Mouse (Mus musculus): ENCODE data around the gene Camta1.

The Camta1 gene

GRCm38 (mm10) chr4:151422922-151423321 lies 438.8 kb downstream of the Camta1 start:
- no peak for DNase-seq

- DNase-seq: no peak
These were observed 439.3 kb downstream of the Camta1 start for GRCm38 (mm10) chr4:151422361-151422760.

- DNase-seq: no peak
These were observed 443.3 kb downstream of the Camta1 start for GRCm38 (mm10) chr4:151418344-151418875.

- DNase-seq: no peak
These were observed 445.9 kb downstream of the Camta1 start for GRCm38 (mm10) chr4:151415812-151416211.

GRCm38 (mm10) chr4:151415376-151415775 lies 446.3 kb downstream of the Camta1 start:
- no peak for DNase-seq

- DNase-seq: no peak
These were observed 446.7 kb downstream of the Camta1 start for GRCm38 (mm10) chr4:151414952-151415351.

GRCm38 (mm10) chr4:151411641-151412061 lies 450.0 kb downstream of the Camta1 start:
- no peak for DNase-seq

GRCm38 (mm10) chr4:151411016-151411415 lies 450.7 kb downstream of the Camta1 start:
- no peak for DNase-seq

- DNase-seq: no peak
These were observed 452.4 kb downstream of the Camta1 start for GRCm38 (mm10) chr4:151409291-151409690.

- no peak for DNase-seq
These were observed 452.9 kb downstream of the Camta1 start for GRCm38 (mm10) chr4:151408811-151409210.

GRCm38 (mm10) chr4:151408246-151408645 lies 453.4 kb downstream of the Camta1 start:
- no peak for DNase-seq

GRCm38 (mm10) chr4:151407129-151407528 lies 454.5 kb downstream of the Camta1 start:
- DNase-seq: no peak

- DNase-seq: no peak
These were observed 457.0 kb downstream of the Camta1 start for GRCm38 (mm10) chr4:151404581-151405256.

GRCm38 (mm10) chr4:151401685-151402397 lies 459.8 kb downstream of the Camta1 start:
- DNase-seq: no peak

GRCm38 (mm10) chr4:151396536-151396935 lies 465.1 kb downstream of the Camta1 start:
- DNase-seq: no peak

GRCm38 (mm10) chr4:151389345-151389744 lies 472.3 kb downstream of the Camta1 start:
- no peak for DNase-seq

GRCm38 (mm10) chr4:151386701-151387451 lies 474.8 kb downstream of the Camta1 start:
- no peak for DNase-seq

GRCm38 (mm10) chr4:151385985-151386700 lies 475.5 kb downstream of the Camta1 start:
- no peak for DNase-seq

GRCm38 (mm10) chr4:151377731-151378130 lies 483.9 kb downstream of the Camta1 start:
- DNase-seq: no peak

GRCm38 (mm10) chr4:151376234-151376633 lies 485.4 kb downstream of the Camta1 start:
- DNase-seq: no peak

GRCm38 (mm10) chr4:151372855-151373566 lies 488.7 kb downstream of the Camta1 start:
- DNase-seq: no peak

- DNase-seq: no peak
These were observed 494.6 kb downstream of the Camta1 start for GRCm38 (mm10) chr4:151366941-151367545.

Measured in thymus, postnatal 4 days (tissue).